Mouse (Mus musculus) cerebellum, postnatal 14 days (tissue): ENCODE measurements at regions not wholly inside any gene's neighbourhood (a gene's known extent, or its start where the extent isn't known, plus 50 kb on each side); places are given as distances from the start of the nearest gene placed in this dataset.

ENCODE experiments used
- DNase-seq, 2 experiments: peaks; one replicate each; pipeline ENCODE4 v3.0.0; 2021; ENCODE audit warnings: mixed read lengths in 2 of 2

GRCm38 (mm10) chr6:148719062-148719461 lies 112.2 kb downstream of the Ipo8 start:
- DNase-seq = no peak

- DNase-seq = no peak
Observed at GRCm38 (mm10) chr6:148710406-148710805, 120.9 kb downstream of the Ipo8 start.

- no peak for DNase-seq
Observed at GRCm38 (mm10) chr6:148708389-148708788, 122.9 kb downstream of the Ipo8 start.

GRCm38 (mm10) chr6:148705711-148706110 lies 125.6 kb downstream of the Ipo8 start:
- peak in 1 of 2 experiments; percentile 24 for DNase-seq

- no peak for DNase-seq
Observed at GRCm38 (mm10) chr6:148693329-148693728, 137.9 kb downstream of the Ipo8 start.

GRCm38 (mm10) chr6:148687770-148688169 lies 143.5 kb downstream of the Ipo8 start:
- peak; percentile 51 to 71 for DNase-seq

GRCm38 (mm10) chr6:148660152-148660551 lies 171.1 kb downstream of the Ipo8 start:
- no peak for DNase-seq

GRCm38 (mm10) chr6:148653216-148653615 lies 178.1 kb downstream of the Ipo8 start:
- no peak for DNase-seq

GRCm38 (mm10) chr6:148652434-148652833 lies 178.8 kb downstream of the Ipo8 start:
- no peak for DNase-seq

GRCm38 (mm10) chr6:148647423-148648390 lies 183.6 kb downstream of the Ipo8 start:
- DNase-seq = no peak

- no peak for DNase-seq
Observed at GRCm38 (mm10) chr6:148640595-148640994, 190.7 kb downstream of the Ipo8 start.

- no peak for DNase-seq
Observed at GRCm38 (mm10) chr6:148634148-148634547, 190.0 kb upstream of the Tmtc1 start.

- no peak for DNase-seq
Observed at GRCm38 (mm10) chr6:148627090-148627605, 183.0 kb upstream of the Tmtc1 start.

GRCm38 (mm10) chr6:148623119-148623770 lies 179.1 kb upstream of the Tmtc1 start:
- DNase-seq = no peak

GRCm38 (mm10) chr6:148620034-148620433 lies 175.8 kb upstream of the Tmtc1 start:
- DNase-seq = no peak

GRCm38 (mm10) chr6:148615931-148616330 lies 171.7 kb upstream of the Tmtc1 start:
- no peak for DNase-seq

GRCm38 (mm10) chr6:148615442-148615841 lies 171.3 kb upstream of the Tmtc1 start:
- DNase-seq = no peak

- no peak for DNase-seq
Observed at GRCm38 (mm10) chr6:148608881-148609280, 164.7 kb upstream of the Tmtc1 start.

GRCm38 (mm10) chr6:148605226-148605625 lies 161.0 kb upstream of the Tmtc1 start:
- DNase-seq = no peak

GRCm38 (mm10) chr6:148604790-148605189 lies 160.6 kb upstream of the Tmtc1 start:
- no peak for DNase-seq

GRCm38 (mm10) chr6:148603878-148604277 lies 159.7 kb upstream of the Tmtc1 start:
- no peak for DNase-seq

- DNase-seq = no peak
Observed at GRCm38 (mm10) chr6:148603460-148603859, 159.3 kb upstream of the Tmtc1 start.

GRCm38 (mm10) chr6:148602894-148603293 lies 158.7 kb upstream of the Tmtc1 start:
- DNase-seq = peak; percentile 8 to 14

- no peak for DNase-seq
Observed at GRCm38 (mm10) chr6:148600934-148601333, 156.7 kb upstream of the Tmtc1 start.
